Mouse (Mus musculus) stomach, embryonic 15.5 days (tissue): ENCODE data around the gene Pxt1. TPM values are rescaled to one million over a fixed set of nuclear protein-coding genes. Genes with fewer than 3 reads are reported as not detected.

ENCODE experiments used
- ATAC-seq: fragments of 200-750 bp; cut with Nextera tagmentation; 2 replicates; pipeline ENCODE4 v1.8.0; 2017; ENCODE audit warnings: low read depth, moderate number of reproducible peaks, moderate TSS enrichment; ENCODE audit not compliant: insufficient read depth, low FRiP score
- H3K27ac ChIP-seq: fragments of 300-500 bp; sonication (generic); 2 replicates; pipeline ENCODE4 v1.5.1; 2015; ENCODE audit warnings: mild to moderate bottlenecking, inconsistent platforms
- H3K27me3 ChIP-seq: fragments of 300-500 bp; sonication (generic); replicated peaks from 2 replicates; pipeline ENCODE4 v1.6.1; 2015; ENCODE audit warnings: inconsistent platforms
- H3K36me3 ChIP-seq: fragments of 300-500 bp; sonication (generic); 2 replicates; pipeline ENCODE4 v1.6.1; 2015; ENCODE audit warnings: inconsistent platforms
- H3K4me1 ChIP-seq: fragments of 300-500 bp; sonication (generic); 2 replicates; pipeline ENCODE4 v1.6.1; 2015; ENCODE audit warnings: inconsistent platforms
- H3K4me2 ChIP-seq: fragments of 300-500 bp; sonication (generic); 2 replicates; pipeline ENCODE4 v1.6.1; 2015; ENCODE audit warnings: mild to moderate bottlenecking, inconsistent platforms
- H3K4me3 ChIP-seq: fragments of 300-500 bp; sonication (generic); replicated peaks from 2 replicates; pipeline ENCODE4 v1.5.1; 2015; ENCODE audit warnings: inconsistent platforms
- H3K9ac ChIP-seq: fragments of 300-500 bp; sonication (generic); 2 replicates; pipeline ENCODE4 v1.6.1; 2015; ENCODE audit warnings: inconsistent platforms
- H3K9me3 ChIP-seq: fragments of 300-500 bp; sonication (generic); 2 replicates; pipeline ENCODE4 v1.6.1; 2016; ENCODE audit warnings: inconsistent platforms
- WGBS: fragments of 180-500 bp; shearing (Covaris S2); methylation state at CpG from one replicate; pipeline ENCODE4 v1.1.7; 2015; 5-methylcytosine and 5-hydroxymethylcytosine counted together
- polyA plus RNA-seq: library from polyadenylated mRNA; unstranded; fragments of >200 nt; fragmentation: Nextera tagmentation; extraction: Ambion mirVana; gene quantifications from 2 replicates; pipeline ENCODE4 v1.2.1, GENCODE M21; 2015

The Pxt1 gene
- polyA plus RNA-seq, 1 experiment from 2014 or later: not detected

DNA sequence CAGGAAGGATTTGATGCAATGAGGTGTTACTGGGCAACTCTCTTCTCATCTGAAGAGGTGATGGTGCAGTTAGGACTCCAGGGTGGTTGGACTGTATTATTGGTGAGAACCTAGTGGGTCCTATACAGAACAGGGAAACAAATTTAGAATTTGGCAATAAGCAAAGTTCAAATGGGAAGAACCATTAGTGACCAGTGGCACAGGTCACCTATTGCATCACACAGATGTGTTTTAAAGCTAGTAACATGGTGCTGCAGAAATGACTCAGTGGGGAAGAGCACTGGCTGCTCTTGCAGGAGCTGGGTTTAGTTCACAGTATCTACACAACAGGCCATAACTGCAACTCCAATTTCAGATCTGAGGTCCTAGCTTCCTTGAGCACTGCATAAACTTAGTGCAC, 26.5 kb upstream of the Pxt1 start:
- ATAC-seq: no peak
- no peak overlapping the region for H3K4me3 ChIP-seq
- no peaks in the 10 kb centered on the region for H3K9me3 ChIP-seq

DNA sequence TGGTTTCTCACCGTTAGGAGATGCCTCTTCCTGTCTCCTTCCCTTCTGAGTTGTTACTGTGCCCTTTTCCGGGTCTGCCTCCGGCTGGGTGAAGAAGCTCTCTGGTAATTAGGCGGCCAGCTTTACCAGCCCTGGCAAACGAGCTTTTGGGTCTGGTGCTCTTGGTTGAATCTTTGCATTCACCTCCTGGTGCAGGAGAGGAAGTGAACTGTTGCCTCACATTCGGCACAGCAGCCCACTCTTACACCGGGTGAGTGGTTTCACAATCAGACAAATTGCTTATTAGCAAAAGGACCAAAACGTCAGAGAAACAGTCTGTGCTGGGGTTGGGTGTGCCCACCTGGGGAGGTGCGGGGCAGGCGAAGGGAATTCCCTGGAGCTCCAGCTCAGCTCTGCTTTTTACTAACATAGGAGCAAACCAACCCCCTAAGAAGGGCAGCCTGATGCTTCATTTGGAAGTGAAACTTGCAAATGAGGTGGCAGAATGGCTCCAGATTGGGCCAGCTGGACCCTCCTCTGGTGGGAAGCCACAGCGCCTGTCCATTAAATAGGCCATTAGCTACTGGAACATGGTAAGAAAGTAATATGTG, 23.5 kb upstream of the Pxt1 start:
- Histone ChIP-seq H3K27me3 (no peaks in the 10 kb centered on the region), H3K27ac (no peak overlapping the region), H3K36me3 (peaks cover 56% of the 10 kb centered on the region), H3K4me2 (no peak overlapping the region), H3K9me3 (no peaks in the 10 kb centered on the region), H3K4me1 (no peaks in the 10 kb centered on the region), H3K4me3 (no peak overlapping the region), H3K9ac (no peak overlapping the region)
- no peak for ATAC-seq
- 66% methylated on average over 11 of the region's 11 CpGs for WGBS

More for the DNA sequence above, 26.5 kb upstream of the Pxt1 start:
- Histone ChIP-seq H3K9ac (no peak overlapping the region), H3K27me3 (no peaks in the 10 kb centered on the region), H3K36me3 (peaks cover 33% of the 10 kb centered on the region), H3K27ac (no peak overlapping the region), H3K4me1 (no peaks in the 10 kb centered on the region), H3K4me2 (no peak overlapping the region)

DNA sequence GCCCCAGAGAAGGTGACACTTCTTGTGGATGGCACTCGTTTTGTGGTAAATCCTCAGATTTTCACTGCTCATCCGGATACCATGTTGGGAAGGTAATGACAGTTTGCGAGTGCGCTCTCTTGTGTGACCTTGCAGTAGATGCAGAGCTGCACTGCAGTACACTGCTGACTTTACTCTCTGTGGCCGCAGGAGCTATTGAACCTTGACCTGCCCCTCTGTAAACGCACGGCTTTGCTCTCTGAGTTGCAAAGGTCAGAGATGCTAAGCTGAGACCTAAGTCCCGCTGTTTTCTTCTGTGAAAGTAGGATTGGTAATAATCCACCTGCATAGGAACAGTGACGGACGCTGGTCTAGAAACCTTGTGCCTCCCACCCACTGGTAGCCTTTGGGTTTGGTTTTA, 18.0 kb upstream of the Pxt1 start:
- 83% methylated on average over 10 of the region's 10 CpGs for WGBS
- no peak overlapping the region for H3K9ac ChIP-seq
- ATAC-seq: no peak
- peaks cover 41% of the 10 kb centered on the region for H3K36me3 ChIP-seq
- H3K27me3 ChIP-seq: no peaks in the 10 kb centered on the region
- no peak overlapping the region for H3K4me3 ChIP-seq
- H3K4me2 ChIP-seq: no peak overlapping the region
- no peaks in the 10 kb centered on the region for H3K4me1 ChIP-seq
- H3K9me3 ChIP-seq: no peaks in the 10 kb centered on the region
- H3K27ac ChIP-seq: no peak overlapping the region

DNA sequence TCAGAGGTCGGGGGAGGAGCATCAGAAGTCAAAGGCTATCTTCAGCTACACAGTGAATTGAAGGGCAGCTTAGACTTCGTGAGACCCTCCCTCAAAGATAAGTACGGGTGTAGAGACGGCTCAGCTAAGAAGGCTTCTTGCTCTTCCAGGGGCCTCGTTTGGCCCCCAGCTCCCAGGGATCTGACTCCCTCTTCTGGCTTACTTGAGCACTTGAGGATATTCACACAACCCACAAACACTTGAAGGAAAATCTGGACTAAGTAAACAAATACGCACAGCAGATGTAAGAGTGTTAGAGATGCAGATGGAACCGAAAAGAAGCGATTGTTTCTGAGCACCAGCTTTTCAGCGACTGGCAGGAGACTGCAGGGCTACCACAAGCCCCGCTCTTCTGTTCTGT, 17.0 kb upstream of the Pxt1 start:
- H3K9me3 ChIP-seq: no peaks in the 10 kb centered on the region
- no peaks in the 10 kb centered on the region for H3K4me1 ChIP-seq
- ATAC-seq: no peak
- peaks cover 38% of the 10 kb centered on the region for H3K36me3 ChIP-seq
- H3K4me3 ChIP-seq: no peak overlapping the region
- no peaks in the 10 kb centered on the region for H3K27me3 ChIP-seq
- H3K27ac ChIP-seq: no peak overlapping the region
- H3K4me2 ChIP-seq: no peak overlapping the region
- no peak overlapping the region for H3K9ac ChIP-seq
- WGBS: 55% methylated on average over 10 of the region's 10 CpGs

DNA sequence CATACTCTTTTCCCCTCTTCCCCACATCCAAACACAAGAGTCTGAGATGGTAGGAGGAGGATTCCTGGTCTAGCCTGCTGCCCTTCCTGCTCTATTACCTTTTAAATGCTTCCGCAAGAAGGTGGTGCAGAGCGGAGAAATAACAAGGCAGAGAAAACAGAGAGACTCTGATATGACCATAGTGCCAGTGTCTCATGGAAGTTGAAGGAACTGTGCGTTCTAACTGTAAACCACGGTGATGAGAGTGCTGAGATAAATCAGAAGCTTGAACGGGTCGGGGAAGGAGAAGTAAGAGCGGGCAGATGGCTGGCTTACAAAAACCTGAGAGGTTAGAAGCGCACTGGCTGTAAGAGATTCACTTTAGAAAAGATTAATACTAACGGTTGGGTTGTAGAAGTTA, 10.8 kb upstream of the Pxt1 start:
- 91% methylated on average over 9 of the region's 9 CpGs for WGBS
- H3K4me3 ChIP-seq: no peak overlapping the region
- H3K4me2 ChIP-seq: peak overlapping the region; percentile 71; the same call in 1 of the 2 replicates

DNA sequence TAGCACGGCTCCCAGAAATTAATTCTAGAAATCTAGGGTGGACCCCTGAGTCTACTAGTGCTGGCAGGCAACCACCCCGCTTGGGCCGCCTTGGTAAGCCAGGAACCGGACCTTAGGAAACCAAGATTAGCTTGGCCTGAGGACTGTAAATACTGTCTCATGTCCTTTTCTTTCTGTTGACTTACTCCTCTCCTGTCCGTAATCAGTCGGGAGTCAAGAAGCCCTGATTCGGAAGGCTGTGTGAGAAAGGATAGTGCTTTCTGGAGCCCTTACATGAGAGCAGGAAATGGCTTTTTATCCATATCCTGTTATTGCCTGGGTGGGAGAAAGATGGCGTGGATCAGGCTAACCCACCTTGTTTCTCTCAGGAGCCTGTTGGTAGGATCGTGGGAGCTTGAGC, 9.6 kb upstream of the Pxt1 start:
- peak overlapping the region; percentile 71 for H3K4me2 ChIP-seq
- ATAC-seq: no peak
- H3K27me3 ChIP-seq: no peaks in the 10 kb centered on the region
- peak overlapping the region; percentile 97; the same call in 1 of the 2 replicates for H3K27ac ChIP-seq
- 7% methylated on average over 9 of the region's 9 CpGs for WGBS
- no peaks in the 10 kb centered on the region for H3K9me3 ChIP-seq
- H3K9ac ChIP-seq: peak overlapping the region; percentile 87; the same call in 1 of the 2 replicates
- peak overlapping the region; percentile 68 for H3K4me3 ChIP-seq
- peaks cover 16% of the 10 kb centered on the region for H3K4me1 ChIP-seq
- H3K36me3 ChIP-seq: no peaks in the 10 kb centered on the region

More for the DNA sequence above, 10.8 kb upstream of the Pxt1 start:
- H3K4me1 ChIP-seq: peaks cover 16% of the 10 kb centered on the region
- no peaks in the 10 kb centered on the region for H3K27me3 ChIP-seq
- H3K9me3 ChIP-seq: no peaks in the 10 kb centered on the region
- no peak for ATAC-seq
- H3K36me3 ChIP-seq: no peaks in the 10 kb centered on the region
- no peak overlapping the region for H3K9ac ChIP-seq
- no peak overlapping the region for H3K27ac ChIP-seq

DNA sequence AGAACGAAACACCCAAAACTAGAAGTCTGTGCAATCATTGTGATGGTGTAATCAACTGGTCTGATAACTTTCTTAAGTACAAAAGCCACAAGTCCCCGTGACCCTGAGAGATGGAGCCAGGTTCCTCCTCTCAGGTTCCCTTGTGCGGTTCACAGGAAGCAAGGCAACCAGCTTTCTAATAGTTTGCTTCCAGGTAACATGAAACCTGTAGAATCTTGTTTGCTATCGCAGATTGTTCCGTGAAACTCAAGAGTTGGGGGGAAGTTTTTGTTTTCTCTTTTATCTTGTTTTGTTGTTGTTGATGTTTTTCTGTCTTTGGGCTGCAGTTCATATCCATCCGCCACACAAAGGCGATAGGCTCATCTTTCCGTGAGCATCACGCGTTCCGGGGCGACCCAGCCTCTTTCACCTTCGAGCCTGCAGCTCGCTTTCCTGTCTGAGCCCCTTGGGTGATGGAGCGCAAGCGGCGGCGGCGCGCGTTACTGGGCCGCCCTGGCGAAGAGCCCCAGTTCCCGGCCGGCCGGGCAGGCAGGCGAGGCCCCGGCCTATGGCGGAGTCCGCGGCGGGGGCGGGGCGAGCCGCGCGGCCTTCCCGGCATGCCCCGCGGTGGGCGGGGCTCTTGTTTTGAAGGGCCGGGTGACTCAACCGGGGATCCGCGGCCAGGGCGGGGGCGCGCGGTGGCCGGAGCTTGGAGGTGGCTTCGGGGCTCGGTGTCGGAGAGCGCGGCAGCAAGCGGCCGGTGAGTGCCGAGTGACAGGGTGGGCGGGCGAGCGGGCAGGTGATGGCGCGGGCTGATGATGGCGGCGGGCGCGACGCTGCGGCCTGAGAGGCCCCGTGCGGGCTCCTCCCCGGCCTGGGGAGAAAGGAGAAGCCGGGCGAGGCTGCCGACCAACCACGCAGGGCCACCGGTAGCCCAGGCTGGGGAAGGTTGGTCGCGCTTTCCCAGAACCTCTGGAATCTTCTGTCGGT, 8.5 kb upstream of the Pxt1 start, which contains the start of gene Kctd20:
Gene Kctd20 (plus strand): TSS at position 120 of the 969 bp plus-strand sequence.
- no peaks in the 10 kb centered on the region for H3K9me3 ChIP-seq
- H3K27ac ChIP-seq: peak within 1 kb of the TSS; percentile 97
- H3K4me2 ChIP-seq: peak within 1 kb of the TSS; percentile 71
- peaks cover 16% of the 10 kb centered on the region for H3K4me1 ChIP-seq
- H3K9ac ChIP-seq: peak within 1 kb of the TSS; percentile 87
- H3K4me3 ChIP-seq: peak within 1 kb of the TSS; percentile 68
- peak; percentile 93 for ATAC-seq
- no peaks in the 10 kb centered on the region for H3K27me3 ChIP-seq
- 1% methylated on average over 77 of the region's 80 CpGs for WGBS
- H3K36me3 ChIP-seq: no peaks in the 10 kb centered on the region

DNA sequence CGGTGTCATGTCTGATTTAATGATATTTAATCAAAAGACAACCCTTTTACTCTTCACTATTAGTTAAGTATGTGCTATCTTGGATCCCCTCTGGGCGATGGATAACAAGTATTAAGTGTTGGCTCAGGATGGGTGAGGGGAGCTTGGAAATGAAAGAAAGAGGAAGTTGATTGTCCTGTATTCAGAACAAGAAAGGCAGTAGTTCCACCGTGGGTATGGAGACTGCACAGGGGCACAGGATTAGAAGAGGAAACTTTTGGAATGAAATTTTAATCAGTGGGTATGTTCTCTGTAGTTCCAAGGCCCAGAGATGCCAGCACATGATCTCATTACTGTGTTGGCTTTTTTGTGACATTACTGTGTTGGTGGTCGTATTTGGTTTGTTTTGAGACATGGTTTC, 7.1 kb upstream of the Pxt1 start:
- H3K9me3 ChIP-seq: no peaks in the 10 kb centered on the region
- ATAC-seq: no peak
- H3K36me3 ChIP-seq: no peaks in the 10 kb centered on the region
- WGBS: 66% methylated on average over 4 of the region's 4 CpGs
- H3K27me3 ChIP-seq: no peaks in the 10 kb centered on the region
- no peak overlapping the region for H3K27ac ChIP-seq
- H3K4me2 ChIP-seq: no peak overlapping the region
- H3K9ac ChIP-seq: no peak overlapping the region
- H3K4me1 ChIP-seq: peaks cover 16% of the 10 kb centered on the region
- H3K4me3 ChIP-seq: no peak overlapping the region

DNA sequence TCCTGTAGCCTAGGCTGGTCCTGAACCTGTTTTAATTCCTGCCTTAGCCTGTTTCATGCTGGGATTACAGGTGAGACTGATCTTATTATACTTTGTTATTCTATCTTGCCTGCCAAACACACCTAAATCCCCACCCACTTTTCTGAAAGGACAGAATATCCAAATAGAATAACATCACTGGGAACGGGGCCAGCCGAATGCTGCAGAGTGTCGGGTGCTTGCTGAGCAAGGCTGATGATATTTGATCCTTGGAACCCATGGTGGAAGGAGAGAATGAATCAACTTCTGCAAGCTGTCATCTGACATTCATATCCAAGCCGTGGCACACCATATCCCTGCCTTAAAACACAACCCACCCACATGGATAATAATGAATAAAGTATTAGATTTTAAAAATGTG, 5.0 kb upstream of the Pxt1 start:
- Histone ChIP-seq H3K36me3 (no peaks in the 10 kb centered on the region), H3K27ac (no peak overlapping the region), H3K4me1 (peaks cover 10% of the 10 kb centered on the region), H3K9ac (no peak overlapping the region), H3K4me3 (no peak overlapping the region), H3K9me3 (no peaks in the 10 kb centered on the region), H3K4me2 (no peak overlapping the region), H3K27me3 (no peaks in the 10 kb centered on the region)
- 44% methylated on average over 4 of the region's 4 CpGs for WGBS
- no peak for ATAC-seq

DNA sequence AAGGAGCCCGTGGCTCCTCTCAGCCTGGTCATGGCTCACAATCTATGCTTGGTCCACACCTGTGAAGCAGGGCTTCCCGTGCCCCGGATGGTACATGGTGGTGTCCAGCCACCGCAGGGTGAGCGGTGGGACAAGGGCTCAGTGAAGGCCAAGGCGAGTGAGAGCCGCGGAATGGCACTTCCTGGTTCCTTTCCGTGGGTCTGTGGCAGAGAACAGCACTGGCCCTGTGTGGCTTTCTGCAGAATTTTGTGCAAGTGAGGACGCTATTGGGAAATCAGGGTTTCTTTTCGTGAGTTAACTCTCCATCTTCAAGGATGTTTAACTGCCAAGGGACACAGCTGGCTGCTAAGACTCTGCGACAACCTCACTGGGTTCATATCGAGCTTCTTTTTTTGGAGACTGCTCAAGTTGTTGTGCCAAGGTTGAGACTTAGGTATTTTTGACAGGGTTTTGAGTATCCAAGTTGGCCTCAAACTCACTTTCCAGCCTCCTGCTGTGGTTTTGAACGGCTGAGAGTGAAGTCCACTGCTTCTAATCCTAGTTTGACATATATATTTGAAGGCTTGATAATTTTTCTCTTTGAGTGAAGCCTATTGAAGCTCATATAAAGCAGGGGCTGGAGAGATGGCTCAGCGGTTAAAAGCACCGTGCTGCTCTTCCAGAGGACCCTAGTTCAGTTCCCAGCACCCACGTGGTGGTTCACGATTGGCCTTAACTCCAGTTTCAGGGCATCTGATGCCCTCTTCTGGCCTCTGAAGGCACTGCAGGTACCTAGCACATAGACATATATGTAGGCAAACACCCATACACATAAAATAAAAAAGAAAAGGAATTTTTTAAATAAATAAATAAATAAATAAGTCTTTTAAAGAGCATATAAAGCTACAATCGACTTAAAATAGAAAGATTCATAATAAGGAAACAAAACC, 3.6 kb upstream of the Pxt1 start:
- H3K9ac ChIP-seq: no peak overlapping the region
- 89% methylated on average over 19 of the region's 19 CpGs for WGBS

DNA sequence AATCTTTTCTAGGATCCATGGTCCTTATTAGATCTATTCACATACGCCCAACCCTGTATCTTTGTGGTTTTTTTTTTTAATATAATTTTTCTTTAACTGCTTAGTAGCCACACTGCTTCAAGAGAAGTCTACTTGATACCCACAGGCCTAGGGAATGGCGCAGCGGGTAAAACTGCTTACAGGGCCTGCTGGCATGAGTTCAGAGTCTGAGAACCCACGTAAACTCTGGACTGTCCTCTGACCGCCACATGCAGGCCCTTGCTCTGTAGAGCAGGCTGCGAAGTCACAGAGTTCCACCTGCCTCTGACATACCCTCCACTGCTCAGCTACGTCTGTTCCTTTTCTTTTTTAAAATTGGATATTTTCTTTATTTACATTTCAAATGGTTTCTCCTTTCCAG, 841 bp upstream of the Pxt1 start:
- Histone ChIP-seq H3K9ac (no peak overlapping the region), H3K4me2 (no peak overlapping the region), H3K4me1 (no peaks in the 10 kb centered on the region), H3K27ac (no peak overlapping the region), H3K27me3 (no peaks in the 10 kb centered on the region), H3K9me3 (no peaks in the 10 kb centered on the region), H3K4me3 (no peak overlapping the region), H3K36me3 (no peaks in the 10 kb centered on the region)
- ATAC-seq: no peak
- WGBS: 84% methylated on average over 7 of the region's 7 CpGs

More for the DNA sequence above, 3.6 kb upstream of the Pxt1 start:
- H3K9me3 ChIP-seq: no peaks in the 10 kb centered on the region
- ATAC-seq: no peak
- H3K4me1 ChIP-seq: 0 out of 2 replicates have a peak, but pooled peaks cover 6% of the 10 kb centered on the region
- no peak overlapping the region for H3K27ac ChIP-seq
- no peak overlapping the region for H3K4me2 ChIP-seq
- H3K27me3 ChIP-seq: no peaks in the 10 kb centered on the region
- H3K4me3 ChIP-seq: no peak overlapping the region
- no peaks in the 10 kb centered on the region for H3K36me3 ChIP-seq
